Mouse (Mus musculus): Measurements from ENCODE around the gene F11.

- no peak for TF ChIP-seq CTCF (IDR thresholded peaks at IDR 0.05; ENCODE audit: control insufficient read depth, insufficient read depth, insufficient replicate concordance, low read depth, low read length)
- no peak for TF ChIP-seq POLR2A (IDR thresholded peaks at IDR 0.05; ENCODE audit: control insufficient read depth, low read depth, low read length)
These were observed 6.0 kb upstream of the F11 start for GRCm38 (mm10) chr8:45267611-45268391.
